Mouse (Mus musculus): Measurements from ENCODE around the gene Ctsh.

DNA sequence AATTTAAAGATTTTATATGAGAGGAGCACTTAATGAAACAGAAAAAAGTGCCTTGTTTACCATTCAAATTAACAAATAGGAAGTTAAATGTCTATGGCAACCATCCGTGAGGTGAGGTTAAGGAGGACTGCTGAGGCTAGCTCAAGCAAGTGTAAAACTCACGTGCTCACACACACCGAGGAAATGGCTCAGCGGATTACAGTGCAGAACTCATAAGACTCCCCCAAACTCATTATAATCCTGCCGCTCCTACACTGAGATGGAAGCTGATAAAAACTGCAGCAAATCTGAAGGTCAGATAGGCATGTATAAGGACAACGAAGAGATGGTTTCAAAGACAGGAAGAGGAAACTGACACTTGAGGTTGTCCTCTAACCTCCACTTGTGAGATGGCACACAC, 55.4 kb downstream of the Ctsh start:
- TF ChIP-seq EP300 (optimal IDR thresholded peaks at IDR 0.05) (no peak), CTCF (IDR thresholded peaks at IDR 0.05; ENCODE audit: low read depth) (no peak)
